Mouse (Mus musculus) frontal cortex, adult (tissue): ENCODE data around the gene Elmo3.
A peak's percentile ranks its signal among the peaks of the same experiment; 100 is the strongest.

ENCODE experiments used
- ATAC-seq: cut with Nextera tagmentation; 2 replicates; pipeline ENCODE4 v1.9.2; 2017; ENCODE audit warnings: mild to moderate bottlenecking, moderate library complexity, mixed read lengths; ENCODE audit not compliant: low TSS enrichment

Gene Elmo3

DNA sequence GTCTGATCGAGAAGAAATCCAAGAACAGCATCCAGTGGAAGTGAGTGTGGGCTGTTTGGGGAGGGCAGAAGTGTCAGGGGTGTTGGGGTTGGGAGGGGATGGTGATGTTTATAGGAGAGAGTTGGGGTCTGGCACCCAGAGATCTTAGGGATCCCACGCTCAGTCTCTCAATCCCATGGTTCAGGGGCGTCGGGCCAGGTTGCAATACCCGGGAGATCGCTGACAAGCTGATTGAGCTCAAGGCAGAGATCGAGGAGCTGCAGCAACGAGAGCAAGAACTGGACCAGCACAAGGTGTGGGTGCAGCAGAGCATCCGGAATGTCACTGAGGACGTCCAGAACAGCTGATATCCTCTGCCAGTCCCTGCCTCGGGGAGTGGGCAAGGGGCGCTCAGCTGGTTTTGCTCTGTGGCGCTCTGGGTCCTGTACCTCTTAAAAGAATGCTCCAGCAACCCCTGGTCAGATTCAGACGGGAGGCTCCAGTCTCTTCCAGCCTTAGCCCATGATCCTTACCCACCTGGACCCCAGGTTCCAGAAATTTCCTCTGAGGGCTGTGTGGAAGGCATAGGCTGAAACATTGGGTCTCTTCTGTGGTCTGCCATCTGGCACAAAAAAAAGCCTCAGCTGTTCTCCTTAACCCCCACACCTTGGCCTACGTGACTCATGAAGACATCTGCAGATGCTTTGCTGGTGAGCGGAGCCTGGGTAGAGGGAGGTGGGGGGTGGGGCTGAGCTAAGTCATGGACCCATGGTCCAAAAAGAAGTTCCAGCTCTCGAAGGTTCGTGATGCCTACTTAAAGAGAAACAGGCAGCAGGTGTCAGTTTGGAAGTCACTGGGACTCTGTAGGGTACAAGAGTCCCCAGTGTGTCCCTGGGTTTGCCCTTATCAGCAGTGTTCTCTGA lies 6.8 kb upstream of the Elmo3 start:
- ATAC-seq, result no peak

DNA sequence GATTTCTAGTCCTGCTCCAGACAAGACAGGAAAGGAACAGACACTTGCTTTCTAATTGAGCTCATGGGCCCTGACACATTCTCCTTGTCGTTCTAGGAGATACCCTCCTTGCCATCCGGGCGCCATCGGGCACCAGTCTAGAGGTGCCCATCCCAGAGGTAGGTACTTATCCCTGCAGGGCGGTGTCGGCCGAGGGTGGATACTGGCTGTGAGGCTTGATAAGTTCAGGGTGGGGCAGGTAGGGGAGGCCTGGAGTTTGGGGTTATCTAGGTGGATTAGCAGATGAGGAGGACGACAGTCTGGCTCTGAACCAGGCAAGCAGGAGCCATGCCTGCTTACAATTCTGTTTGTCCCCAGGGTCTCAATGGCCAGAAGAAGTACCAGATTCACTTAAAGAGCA lies 5.4 kb upstream of the Elmo3 start:
- ATAC-seq, result no peak

DNA sequence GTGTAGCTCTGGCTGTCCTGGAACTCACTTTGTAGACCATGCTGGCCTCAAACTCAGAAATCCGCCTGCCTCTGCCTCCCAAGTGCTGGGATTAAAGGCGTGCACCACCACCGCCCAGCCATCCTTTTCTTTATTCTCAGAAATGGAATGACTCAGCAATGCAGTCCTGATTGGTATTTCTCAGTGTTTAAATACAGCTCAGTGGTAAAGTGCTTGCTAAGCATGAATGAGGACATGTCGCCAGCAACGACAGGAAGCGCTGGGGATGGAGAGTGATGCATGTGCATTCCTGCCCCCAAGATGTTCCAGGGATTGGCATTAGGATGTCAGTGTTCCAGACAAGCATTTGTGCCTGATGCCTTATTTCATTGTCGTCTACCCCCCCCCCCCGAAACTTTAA lies 2.0 kb upstream of the Elmo3 start:
- ATAC-seq, result peak; percentile 25

DNA sequence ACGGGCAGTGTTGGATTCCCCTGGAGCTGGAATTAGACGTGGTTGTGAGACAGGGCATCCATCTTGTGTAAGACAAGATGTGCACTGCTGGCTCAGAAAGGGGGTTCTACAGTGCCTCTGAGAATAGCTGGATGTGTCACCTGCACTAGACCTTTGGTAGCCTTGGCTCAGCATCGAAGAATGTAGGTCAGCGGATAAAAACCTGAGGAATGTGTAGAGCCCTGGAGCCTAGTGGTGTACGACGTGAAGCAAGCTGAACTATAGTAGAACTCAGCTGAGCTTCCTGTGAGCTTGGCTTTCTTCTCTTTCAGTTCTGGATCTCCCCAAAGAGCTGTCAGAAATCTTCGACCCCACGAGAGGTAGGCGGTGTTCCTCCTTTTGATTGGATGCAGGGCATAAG lies 1.5 kb upstream of the Elmo3 start:
- ATAC-seq, result no peak

DNA sequence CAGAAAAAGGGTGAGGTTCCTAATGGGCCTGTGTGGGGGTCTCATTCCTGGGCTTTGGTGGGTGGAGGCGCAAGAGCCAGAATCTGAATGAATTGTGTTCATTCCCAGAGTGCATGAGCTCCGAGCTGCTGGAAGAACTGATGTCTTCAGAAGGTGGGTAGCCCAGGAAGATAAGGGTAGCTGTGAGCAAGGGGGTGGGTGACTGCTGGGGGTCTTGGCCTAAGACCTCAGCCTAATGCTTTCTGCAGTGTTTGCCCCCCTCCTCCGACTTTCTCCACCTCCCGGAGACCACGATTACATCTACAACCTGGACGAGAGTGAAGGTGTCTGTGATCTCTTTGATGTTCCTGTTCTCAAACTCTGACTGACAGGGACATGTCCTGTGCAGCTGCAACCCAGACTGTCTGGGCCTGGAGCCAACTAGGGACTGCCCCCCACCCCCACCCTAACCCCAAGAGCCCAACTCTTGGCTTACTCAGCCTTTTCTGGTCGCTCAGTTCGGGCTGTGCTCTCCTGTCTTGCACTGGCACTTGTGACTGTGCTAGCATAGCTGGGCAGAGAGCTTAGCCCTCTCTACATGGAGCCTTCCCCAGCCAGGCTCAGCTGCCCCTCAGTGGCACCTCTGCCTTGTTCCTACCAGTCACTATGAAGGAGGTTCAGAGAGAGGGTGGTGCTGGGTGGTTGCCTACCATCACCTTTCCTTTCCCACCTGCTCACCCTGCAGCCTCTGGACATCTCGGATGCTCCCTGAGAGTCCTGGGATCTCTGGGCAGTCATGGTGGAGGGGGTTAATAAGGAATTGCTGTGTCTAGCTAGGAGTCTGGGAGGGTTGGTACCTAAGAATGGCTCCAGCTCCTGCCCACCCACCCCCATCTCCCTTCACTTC lies 833 bp upstream of the Elmo3 start:
- peak; percentile 28 for ATAC-seq

DNA sequence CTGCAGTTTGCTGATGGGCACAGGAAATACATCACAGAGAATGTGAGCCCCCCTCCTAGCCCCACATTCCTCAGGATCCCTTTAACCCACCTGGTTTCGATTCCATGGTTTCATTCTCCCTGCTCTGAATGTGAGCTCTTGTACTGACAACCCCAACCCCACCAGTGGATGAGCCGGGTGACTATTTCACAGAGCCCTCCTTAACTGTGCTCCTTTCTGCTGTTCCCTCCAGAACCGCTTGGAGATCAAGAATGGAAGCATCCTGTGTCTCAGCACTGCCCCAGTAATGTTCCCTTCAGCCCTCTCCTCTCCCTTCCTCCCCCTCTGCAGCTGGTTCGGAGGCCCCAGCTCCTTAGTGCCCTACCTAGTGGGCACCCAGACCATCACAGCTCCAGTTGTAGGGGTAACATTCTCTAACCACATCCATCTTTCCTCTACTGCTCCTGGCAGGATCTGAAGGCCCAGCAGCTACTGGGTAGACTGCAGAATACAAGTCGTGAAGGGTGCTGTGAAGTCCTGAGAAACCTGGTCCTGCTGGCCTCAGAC lies 818 bp downstream of the Elmo3 start:
- peak; percentile 45 for ATAC-seq

DNA sequence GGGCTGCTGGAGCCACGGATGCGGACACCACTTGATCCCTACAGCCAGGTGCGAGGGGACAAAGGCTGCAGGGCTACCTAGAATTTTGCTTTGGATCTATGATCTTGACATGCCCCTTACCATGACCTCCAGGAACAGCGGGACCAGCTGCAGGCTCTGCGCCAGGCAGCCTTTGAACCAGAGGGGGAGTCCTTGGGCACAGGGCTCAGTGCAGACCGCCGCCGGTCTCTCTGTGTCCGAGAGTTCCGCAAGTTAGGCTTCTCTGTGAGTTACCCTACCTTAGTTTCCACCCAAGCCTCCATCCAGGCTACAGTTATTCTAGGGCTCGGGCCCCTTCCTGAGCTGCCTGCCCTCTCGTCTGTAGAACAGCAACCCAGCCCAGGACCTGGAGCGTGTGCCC lies 2.3 kb downstream of the Elmo3 start:
- ATAC-seq, result no peak

DNA sequence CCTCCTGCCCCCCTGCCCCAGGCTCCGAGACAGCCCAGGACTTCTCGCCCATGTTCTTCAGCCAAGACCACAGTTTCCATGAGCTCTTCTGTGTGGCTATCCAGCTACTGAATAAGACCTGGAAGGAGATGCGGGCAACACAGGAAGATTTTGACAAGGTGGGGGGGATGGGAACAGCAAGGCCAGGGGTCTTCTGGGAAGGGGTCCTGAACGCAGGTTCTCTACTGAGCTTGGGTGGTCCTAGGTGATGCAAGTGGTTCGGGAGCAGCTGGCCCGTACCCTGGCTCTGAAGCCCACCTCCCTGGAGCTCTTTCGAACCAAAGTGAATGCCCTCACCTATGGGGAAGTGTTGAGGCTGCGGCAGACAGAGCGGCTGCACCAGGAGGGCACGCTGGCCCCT lies 3.0 kb downstream of the Elmo3 start:
- ATAC-seq, result no peak

DNA sequence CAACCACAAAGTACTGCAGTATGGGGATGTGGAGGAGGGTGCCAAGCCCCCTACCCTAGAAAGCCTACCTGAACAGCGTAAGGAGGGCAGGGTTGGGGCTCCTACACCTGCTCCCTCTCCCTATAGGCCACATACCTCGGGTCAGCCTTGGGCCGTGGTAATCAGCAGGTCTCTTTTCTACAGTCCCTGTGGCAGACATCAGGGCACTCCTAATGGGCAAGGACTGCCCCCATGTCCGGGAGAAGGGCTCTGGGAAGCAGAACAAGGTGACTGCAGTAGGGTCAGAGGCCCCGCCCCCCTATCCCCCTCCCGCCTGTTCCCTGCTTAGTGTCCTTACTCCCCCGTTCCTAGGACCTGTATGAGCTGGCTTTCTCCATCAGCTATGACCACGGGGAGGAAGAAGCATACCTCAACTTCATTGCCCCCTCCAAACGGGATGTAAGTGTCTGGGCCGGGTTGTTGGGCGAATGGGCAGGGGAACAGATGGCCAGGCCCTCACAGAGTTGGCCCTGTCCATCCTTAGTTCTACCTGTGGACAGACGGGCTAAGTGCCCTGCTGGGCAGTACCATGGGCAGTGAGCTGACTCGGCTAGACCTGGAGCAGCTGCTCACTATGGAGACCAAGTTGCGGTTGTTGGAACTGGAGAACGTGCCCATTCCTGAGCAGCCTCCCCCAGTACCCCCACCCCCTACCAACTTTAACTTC lies 3.9 kb downstream of the Elmo3 start:
- no peak for ATAC-seq

DNA sequence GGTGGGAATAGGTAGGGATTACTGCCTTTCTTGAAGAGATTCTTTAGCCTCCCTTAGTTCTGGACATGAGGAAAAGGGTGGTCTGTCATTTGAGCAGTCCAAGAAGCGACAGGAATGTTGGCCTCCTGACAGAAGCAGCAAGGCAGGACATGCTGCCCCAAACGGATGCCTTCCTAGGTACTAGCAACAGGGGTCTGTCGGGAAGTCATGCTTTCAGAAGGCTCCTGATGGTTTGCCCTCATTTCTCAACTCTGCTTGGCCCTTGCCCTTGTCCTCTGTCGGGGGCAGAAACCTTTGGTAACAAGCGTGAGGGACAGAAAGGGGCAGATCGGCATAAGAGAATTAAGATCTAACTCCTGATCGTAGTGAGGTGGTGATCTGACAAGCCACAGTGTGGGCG lies 4.7 kb downstream of the Elmo3 start:
- no peak for ATAC-seq

DNA sequence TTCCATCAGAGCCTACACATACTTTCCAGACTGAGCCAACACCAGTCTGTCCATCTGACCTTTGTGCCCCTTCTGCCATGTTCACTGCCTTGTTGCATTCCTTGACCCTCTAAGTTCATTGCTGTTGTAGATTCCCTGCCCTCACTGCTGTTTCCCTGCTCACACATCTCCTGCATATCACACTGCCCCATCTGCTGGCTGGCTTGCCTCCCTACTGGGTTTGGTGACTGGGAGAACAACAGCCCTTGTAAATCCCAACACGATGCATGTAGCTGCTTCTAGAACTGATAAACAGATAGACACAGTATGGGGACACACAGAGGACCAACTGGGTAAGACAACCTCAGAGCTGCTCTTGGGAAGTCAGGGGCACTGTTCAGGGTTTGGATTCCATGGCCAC lies 6.3 kb downstream of the Elmo3 start:
- no peak for ATAC-seq

DNA sequence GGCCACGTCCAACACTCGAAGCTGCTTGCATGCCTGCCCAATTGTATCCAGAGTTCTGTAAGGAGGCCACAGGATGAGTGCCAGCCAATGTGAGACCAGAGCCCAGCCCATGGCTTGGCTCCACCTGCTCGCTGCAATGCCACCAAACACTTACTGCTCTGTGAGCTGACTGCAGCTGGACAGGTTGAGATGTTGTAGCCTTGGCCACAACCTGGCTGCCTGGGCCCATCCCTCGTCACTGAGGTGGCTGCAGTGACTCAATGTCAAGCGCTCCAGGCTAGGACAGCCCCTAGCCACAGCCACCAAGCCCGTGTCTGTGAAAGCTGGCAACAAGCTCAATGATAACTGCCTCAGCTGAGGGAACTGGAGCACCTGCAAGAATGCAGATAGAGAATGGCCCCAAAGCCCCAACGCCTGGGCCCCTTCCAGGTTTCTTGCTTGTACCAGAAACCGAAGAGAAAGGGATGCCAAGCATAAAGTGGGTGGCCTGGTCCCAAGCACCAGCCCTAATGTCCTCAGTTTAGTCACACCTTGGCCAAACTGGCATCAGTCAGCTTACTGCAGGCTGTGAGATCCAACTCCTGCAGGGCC lies 7.6 kb downstream of the Elmo3 start:
- no peak for ATAC-seq

DNA sequence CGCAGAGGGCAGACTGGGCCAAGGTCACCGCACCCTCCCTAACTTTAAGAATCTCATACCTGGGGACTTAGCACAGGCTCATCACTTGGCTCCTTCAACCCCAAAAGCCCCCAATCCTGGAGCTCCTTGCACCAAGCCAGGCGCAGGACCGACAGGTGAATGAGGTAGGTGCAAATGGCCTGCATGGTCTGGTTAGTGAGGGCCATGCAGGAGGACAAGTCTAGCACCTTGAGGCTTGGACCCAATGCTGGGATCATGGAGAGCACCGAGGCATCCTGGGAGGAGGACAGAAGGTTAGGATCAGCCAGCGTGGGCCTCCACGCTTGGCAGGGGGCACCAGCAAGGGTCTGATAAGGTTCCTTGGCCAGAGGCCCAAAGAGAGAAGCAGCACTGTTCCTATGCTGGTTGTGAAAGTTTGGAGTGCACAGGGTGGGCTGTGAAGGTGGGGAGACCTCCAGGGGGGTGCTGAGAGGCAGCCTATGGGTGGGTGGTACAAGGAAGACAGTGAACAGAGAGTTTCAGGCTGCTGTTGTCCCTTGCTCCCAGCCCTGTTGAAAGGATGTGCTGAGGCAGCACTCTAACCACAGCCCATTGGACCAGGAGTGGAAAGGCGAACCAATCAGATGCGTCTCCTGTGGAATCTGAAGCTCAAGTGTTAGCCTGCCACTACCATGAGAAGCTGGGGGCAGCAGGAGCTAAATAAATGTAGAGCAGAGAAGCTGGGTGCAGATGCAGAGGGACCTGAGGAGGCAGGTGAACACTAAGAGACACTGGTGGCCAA lies 8.4 kb downstream of the Elmo3 start:
- ATAC-seq, result no peak

DNA sequence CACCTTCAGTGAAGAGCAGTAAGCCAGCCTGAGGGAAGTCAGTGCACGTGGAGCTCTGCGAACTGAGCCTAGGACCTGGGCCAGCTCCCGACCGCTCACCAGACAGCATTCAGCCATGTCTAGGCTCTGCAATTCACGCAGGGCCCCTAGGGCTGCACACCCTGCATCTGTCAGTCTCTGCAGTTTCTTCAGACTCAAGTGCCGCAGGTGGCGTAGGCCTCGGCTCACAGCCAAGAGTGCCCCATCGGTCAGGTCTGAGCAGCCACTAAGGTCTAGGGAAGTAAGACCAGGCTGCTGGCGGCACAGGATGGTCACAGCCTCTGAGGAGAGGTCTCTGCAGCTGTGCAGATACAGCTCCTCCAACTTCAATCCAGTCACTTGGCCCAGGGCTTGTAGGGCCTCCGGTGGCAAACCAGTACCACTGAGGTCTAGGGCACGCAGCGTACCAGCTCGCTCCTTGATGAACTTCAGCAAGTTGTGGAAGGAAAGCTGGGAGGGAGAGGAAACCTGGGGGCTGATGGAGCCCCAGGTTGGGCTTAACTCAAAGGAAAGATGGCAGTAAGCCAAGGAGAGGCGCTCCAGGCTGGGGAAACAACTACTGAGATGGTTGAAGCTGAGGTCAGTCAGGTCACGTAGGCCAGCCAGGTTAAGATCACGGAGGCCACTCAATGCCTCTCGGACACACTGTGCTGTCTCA lies 9.8 kb downstream of the Elmo3 start:
- no peak for ATAC-seq

DNA sequence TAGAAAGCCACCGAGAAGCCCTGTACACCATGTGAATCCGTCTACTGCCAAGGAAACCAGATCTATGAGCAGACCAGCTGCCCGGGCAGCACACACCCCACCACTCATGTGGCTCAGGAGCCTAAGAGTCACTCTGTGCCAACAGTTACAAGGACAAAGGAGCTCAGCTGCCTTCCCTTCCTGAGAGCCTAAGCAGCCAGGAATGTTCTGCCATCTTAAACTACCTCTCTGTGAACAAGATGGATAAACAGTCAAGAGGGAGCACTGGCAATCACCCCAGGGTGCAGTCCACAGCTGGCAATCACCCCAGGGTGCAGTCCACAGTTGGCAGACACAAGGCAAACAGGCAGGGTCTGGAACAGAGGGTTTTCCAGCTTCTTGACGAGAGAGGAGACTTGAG lies 12.5 kb downstream of the Elmo3 start:
- no peak for ATAC-seq

DNA sequence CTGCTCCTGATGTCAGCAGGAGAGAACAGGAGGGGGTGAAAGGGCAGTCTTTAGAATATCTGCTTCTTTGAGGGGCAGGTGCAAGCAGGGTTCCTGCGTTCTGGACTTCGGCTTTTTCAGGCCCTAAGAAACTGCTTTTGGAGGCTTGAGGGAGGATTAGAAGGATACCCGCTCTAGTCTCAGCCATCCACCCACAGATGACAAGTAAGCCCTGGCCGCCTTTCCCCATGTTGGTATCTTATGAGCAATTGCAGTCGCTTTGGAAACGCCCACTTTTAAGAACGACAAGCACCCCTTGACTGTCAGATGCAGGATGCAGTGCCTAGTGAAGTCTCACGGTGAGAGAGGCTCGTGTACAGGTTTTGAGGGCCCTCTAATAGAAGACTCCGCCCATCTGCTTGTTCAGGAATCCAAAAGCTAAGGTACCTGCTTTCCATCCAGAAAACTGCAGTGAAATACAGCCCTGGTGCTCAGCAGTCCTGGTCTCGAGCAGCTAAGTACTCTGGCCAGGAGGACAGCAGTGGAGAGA lies 13.3 kb downstream of the Elmo3 start:
- peak; percentile 58; the same call in 1 of the 2 replicates for ATAC-seq

DNA sequence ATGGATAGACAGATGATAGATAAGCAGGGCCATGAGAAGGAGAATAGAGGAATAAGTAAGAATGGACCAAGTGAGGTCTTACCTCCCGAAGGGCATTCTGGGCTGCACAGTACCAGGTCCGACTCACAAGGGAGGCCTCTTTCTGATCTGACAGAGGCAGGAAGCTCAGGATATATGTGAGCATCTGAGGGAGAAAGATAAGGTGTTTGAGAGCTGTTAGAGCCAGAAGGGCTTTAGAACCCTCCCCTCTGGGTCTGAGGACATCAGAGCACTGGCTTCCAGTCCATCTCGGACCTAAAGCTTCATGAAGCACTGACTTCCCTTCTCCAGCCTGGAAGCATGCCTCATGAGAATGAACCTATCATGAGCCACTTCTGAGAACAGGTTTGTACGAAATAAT lies 17.8 kb downstream of the Elmo3 start:
- no peak for ATAC-seq

DNA sequence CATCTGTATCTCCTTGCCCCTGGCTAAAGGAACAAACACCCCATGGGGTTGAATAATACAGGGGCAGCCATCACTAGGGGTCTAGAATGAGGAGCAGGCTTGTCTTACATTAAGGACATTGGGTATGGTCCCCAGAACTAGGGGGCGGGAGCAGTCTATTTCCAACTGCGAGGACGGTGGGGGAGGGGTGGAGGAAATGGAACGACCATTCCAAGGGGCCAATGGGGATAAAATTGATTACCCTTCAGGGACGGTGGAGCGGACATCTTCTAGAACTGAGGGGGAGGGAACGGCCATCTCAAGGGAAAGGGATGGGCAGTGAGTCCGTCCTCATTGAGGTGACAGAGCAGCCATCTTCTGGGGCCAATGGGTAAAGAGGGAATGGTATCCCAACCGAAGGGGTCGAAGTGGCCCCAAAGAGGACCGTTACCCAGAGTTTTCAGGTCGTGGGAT lies 20.3 kb downstream of the Elmo3 start:
- ATAC-seq, result peak; percentile 29

DNA sequence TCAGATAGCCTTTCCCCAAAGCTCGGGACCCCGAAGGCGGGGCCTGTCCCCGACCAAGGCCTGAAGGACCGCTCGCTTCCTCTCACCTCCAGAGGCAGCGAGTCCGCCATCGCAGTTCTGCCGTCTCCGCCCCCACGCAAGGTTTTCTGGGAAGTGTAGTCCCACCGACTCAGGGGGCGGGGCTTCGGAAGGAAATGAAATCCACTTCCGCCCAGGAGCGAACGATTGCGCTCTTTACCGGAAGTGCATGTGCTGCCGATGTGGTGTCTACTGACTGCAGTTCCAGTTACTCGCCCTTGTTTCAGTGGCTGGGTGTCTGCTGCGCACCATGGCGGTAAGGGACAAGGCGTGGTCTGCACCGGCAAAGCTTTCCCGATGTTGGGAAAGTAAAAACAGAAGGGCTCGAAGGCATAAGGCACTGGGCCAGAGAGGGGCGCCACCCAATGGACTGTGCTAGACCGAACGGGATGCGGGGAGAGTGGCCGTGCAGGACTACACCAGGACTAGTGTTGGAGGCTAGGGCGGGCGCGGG lies 20.8 kb downstream of the Elmo3 start, which contains the start of the genes Lrrc29 and Tmem208:
TSS of gene Lrrc29 (minus strand) at position 138 of the 532 bp plus-strand sequence.
TSS of gene Tmem208 (plus strand) at position 214 of the 532 bp plus-strand sequence.
- ATAC-seq, result peak; percentile 94
